Comparison of ENCODE assay signal across 8 mouse cellular contexts in genomic region chr9:7764463-7764871, GRCm38 (mm10). TPM values are rescaled to one million over a fixed set of nuclear protein-coding genes. Genes with fewer than 3 reads are reported as not detected.
DNase-seq lines count a peak whose midpoint lies in the region; ATAC-seq and TF ChIP-seq lines count a peak whose summit lies in the region.

No protein-coding gene starts in this region.

- no peak for TF ChIP-seq EP300 in heart, postnatal 0 days (IDR thresholded peaks at IDR 0.05; ENCODE audit: low read depth)

- peaks cover 7% of the 10 kb centered on the region; the same call in 1 of the 2 replicates for H3K27me3 ChIP-seq in E14TG2a.4 (ENCODE audit: insufficient read depth, low read length)
- no peaks in the 10 kb centered on the region; the same call in 1 of the 2 replicates for H3K27me3 ChIP-seq in embryonic facial prominence, embryonic 14.5 days (replicated peaks; ENCODE audit: control insufficient read depth, insufficient read depth, low read length)
- no peaks in the 10 kb centered on the region for H3K27me3 ChIP-seq in heart, postnatal 0 days (ENCODE audit: control insufficient read depth, insufficient read depth, low read length)

- no peaks in the 10 kb centered on the region for H3K9me3 ChIP-seq in E14TG2a.4 (ENCODE audit: low read length)
- no peaks in the 10 kb centered on the region; the same call in 1 of the 2 replicates for H3K9me3 ChIP-seq in embryonic facial prominence, embryonic 14.5 days (ENCODE audit: control insufficient read depth, low read length)
- no peaks in the 10 kb centered on the region for H3K9me3 ChIP-seq in heart, postnatal 0 days (replicated peaks; ENCODE audit: control insufficient read depth, low read length)

- peak overlapping the region; percentile 81 for H3K4me2 ChIP-seq in embryonic facial prominence, embryonic 14.5 days (ENCODE audit: low read depth, low read length)
- H3K4me2 ChIP-seq in heart, postnatal 0 days (ENCODE audit: low read depth, low read length): peak overlapping the region; percentile 91

- H3K4me3 ChIP-seq in E14TG2a.4 (replicated peaks; ENCODE audit: low read length): peak overlapping the region; percentile 91
- H3K4me3 ChIP-seq in embryonic facial prominence, embryonic 14.5 days (ENCODE audit: low read depth, low read length): peak overlapping the region; percentile 84
- H3K4me3 ChIP-seq in heart, postnatal 0 days (ENCODE audit: low read depth, low read length): peak overlapping the region; percentile 85

- peak overlapping the region; percentile 86 for H3K27ac ChIP-seq in embryonic facial prominence, embryonic 14.5 days (replicated peaks; ENCODE audit: low read depth, low read length)
- peak overlapping the region; percentile 96 for H3K27ac ChIP-seq in heart, postnatal 0 days (ENCODE audit: low read depth)

- H3K9ac ChIP-seq in embryonic facial prominence, embryonic 14.5 days (ENCODE audit: low read depth, low read length): peak overlapping the region; percentile 81
- peak overlapping the region; percentile 90 for H3K9ac ChIP-seq in heart, postnatal 0 days (replicated peaks; ENCODE audit: low read depth, low read length)

- H3K36me3 ChIP-seq in E14TG2a.4 (ENCODE audit: insufficient read depth, low read length): peaks cover 25% of the 10 kb centered on the region
- H3K36me3 ChIP-seq in embryonic facial prominence, embryonic 14.5 days (ENCODE audit: control insufficient read depth, insufficient read depth, low read length): peaks cover 10% of the 10 kb centered on the region; the same call in 1 of the 2 replicates
- peaks cover 13% of the 10 kb centered on the region for H3K36me3 ChIP-seq in heart, postnatal 0 days (replicated peaks; ENCODE audit: control insufficient read depth, insufficient read depth, low read length)

- peak; percentile 86 for DNase-seq in T-cell, adult 2 months (ENCODE audit: low spot score)
- DNase-seq in embryonic facial prominence, embryonic 14.5 days (ENCODE audit: low spot score): peak; percentile 63
- peak; percentile 60 for DNase-seq in heart, postnatal 0 days (ENCODE audit: low spot score)
- DNase-seq in kidney, postnatal 14 days: peak; percentile 49
- DNase-seq in retina, postnatal 7 days (ENCODE audit: low read depth, low spot score): peak; percentile 13
- DNase-seq in right cerebral cortex, postnatal 14 days: no peak

- WGBS in embryonic facial prominence, embryonic 14.5 days: under 1% methylated on average over 14 of the region's 14 CpGs
- under 1% methylated on average over 14 of the region's 14 CpGs for WGBS in heart, postnatal 0 days

- H3K4me1 ChIP-seq in E14TG2a.4 (replicated peaks; ENCODE audit: low read depth, low read length): peaks cover 79% of the 10 kb centered on the region
- H3K4me1 ChIP-seq in embryonic facial prominence, embryonic 14.5 days (ENCODE audit: control insufficient read depth, insufficient read depth, low read length): peaks cover 7% of the 10 kb centered on the region; the same call in 1 of the 2 replicates
- peaks cover 40% of the 10 kb centered on the region for H3K4me1 ChIP-seq in heart, postnatal 0 days (ENCODE audit: control insufficient read depth, insufficient read depth)

- TF ChIP-seq CTCF in E14TG2a.4 (conservative IDR thresholded peaks at IDR 0.05; ENCODE audit: low read length): no peak
- TF ChIP-seq CTCF in heart, postnatal 0 days (IDR thresholded peaks at IDR 0.05; ENCODE audit: low read depth): no peak

- ATAC-seq in embryonic facial prominence, embryonic 14.5 days (ENCODE audit: low read depth): peak; percentile 16; the same call in 1 of the 2 replicates
- ATAC-seq in heart, postnatal 0 days (ENCODE audit: insufficient read depth, low read depth): peak; percentile 21; the same call in 1 of the 2 replicates
- ATAC-seq in megakaryocyte progenitor cell, adult 5-6 weeks (replicated peaks; ENCODE audit: poor library complexity): peak; percentile 40

RNA-seq across cellular contexts. Expression of gene Tmem123, which starts 0.6 kb away (rescaled TPM):
- polyA plus RNA-seq in embryonic facial prominence, embryonic 14.5 days (2014; fragmentation: Nextera tagmentation; extraction: Ambion mirVana): 129 and 130 TPM in 2 replicates
- total RNA-seq in heart, postnatal 0 days (2014; rRNA removed; ENCODE audit: low replicate concordance): 81.0 and 81.9 TPM in 2 replicates
- polyA plus RNA-seq in heart, postnatal 0 days (2015; fragmentation: Nextera tagmentation; extraction: Ambion mirVana): 60.2 and 62.4 TPM in 2 replicates
- total RNA-seq in megakaryocyte progenitor cell, adult 5-6 weeks (2015): 121 and 124 TPM in 2 replicates
- total RNA-seq in megakaryocyte progenitor cell, adult 5-6 weeks (2017): 106 and 123 TPM in 2 replicates
